Mouse (Mus musculus): ENCODE measurements at regions not wholly inside any gene's neighbourhood (a gene's known extent, or its start where the extent isn't known, plus 50 kb on each side); places are given as distances from the start of the nearest gene placed in this dataset.

GRCm38 (mm10) chr10:72923611-72924010, 175.5 kb upstream of the Pcdh15 start:
- DNase-seq (ENCODE audit: low read depth, low spot score), result no peak

- DNase-seq (ENCODE audit: low read depth, low spot score), result peak; percentile 57
Observed at GRCm38 (mm10) chr10:72956957-72957356, 142.2 kb upstream of the Pcdh15 start.

- DNase-seq (ENCODE audit: low read depth, low spot score), result no peak
Observed at GRCm38 (mm10) chr10:72960051-72960450, 139.1 kb upstream of the Pcdh15 start.

- DNase-seq (ENCODE audit: low read depth, low spot score), result no peak
Observed at GRCm38 (mm10) chr10:72981359-72981758, 117.8 kb upstream of the Pcdh15 start.

DNA sequence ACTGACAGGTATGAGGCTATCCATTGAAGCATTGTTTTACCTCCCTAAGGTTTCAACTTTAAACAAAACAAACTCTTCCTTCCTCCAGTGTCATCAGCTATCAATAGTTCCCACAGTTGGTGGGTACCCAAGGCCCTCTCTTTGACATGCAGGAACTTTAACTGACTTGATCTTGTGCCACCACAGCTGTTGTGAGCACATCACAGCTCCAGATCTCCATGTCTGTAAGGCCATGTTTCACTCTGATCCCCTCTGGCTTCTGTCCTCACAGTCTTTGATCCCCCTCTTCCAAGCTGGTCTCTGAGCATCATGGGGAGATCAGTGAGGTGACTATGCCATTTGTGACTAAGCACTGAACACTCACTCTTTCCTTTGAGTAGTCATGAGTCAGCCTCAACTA, 110.8 kb upstream of the Pcdh15 start:
- DNase-seq (ENCODE audit: low read depth, low spot score), result no peak

DNA sequence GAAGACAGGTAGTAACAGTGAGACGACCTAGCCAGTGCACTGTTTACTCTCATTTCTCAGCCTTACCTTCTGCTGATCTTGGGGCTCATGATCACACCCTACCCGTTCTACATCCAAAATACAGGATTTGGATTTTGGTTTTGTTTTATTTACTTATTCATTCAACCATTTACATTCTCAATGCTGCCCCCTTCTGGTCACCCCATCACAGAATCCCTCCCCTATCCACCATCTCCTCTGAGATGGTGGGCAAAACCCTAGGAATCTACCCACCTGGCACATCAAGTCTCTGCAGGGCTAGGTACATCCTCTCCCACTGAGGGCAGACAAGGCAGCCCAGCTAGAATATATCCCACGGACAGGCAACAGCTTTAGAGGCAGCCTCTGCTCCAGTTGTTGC, 88.2 kb upstream of the Pcdh15 start:
- DNase-seq (ENCODE audit: low read depth, low spot score), result peak; percentile 34

DNA sequence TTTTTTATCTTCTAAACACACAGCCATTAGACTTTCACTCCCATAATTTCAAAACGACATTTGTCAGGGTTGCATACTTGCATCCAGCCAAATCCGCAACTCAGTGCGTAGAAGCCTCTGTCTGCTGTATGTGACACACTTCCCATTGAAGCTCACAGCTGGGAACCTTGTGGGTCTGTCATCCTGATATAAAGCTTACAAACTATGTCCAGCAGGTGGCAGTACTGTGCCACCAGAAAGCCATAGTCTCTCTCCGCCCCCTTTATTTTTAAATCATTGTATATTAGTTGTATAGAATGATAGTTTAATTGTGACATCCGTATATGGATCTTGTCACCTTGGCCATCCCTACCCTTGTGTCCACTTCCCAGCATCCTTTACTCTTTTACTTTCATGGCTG, 87.3 kb upstream of the Pcdh15 start:
- peak; percentile 54 for DNase-seq (ENCODE audit: low read depth, low spot score)

DNA sequence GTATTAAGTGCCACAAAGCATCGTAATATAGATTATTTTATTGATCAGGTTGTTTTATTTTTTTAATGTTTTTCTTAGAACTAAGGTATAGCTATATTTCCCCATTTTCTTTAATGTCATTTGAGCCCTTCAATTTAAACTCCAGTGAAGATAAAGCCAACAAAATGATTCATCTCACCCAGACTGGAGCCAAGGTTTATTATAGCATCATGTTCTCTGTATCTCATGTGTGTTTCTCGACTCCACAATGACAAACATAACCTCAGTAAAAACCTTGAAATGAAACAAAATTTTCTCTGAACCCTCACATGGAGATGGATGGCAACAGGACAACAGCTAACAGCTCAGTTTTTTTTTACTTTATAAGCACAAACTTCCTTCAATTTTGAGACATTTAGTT, 61.7 kb upstream of the Pcdh15 start:
- no peak for DNase-seq (ENCODE audit: low read depth, low spot score)

GRCm38 (mm10) chr10:73039551-73039950, 59.6 kb upstream of the Pcdh15 start:
- DNase-seq (ENCODE audit: low read depth, low spot score), result peak; percentile 27
